Comparison of ENCODE assay signal across 24 mouse cellular contexts in genomic region chr4:108018241-108018923, GRCm38 (mm10). TPM values are rescaled to one million over a fixed set of nuclear protein-coding genes. Genes with fewer than 3 reads are reported as not detected.
A peak's percentile ranks its signal among the peaks of the same experiment; 100 is the strongest.
DNase-seq lines count a peak whose midpoint lies in the region; ATAC-seq and TF ChIP-seq lines count a peak whose summit lies in the region.
"Had no signal": no experiment of that assay in that cellular context is flagged by ENCODE, and none has a peak within 500 bp of the region (broad histone marks: within the 10 kb centered on the region; RNA-seq: fewer than 3 reads in every experiment).

No protein-coding gene starts in this region.

- H3K9ac ChIP-seq in heart, embryonic 11.5 days (ENCODE audit: low read depth, low read length): no peak overlapping the region
- H3K9ac ChIP-seq in midbrain, embryonic 15.5 days: no peak overlapping the region
- H3K9ac ChIP-seq in midbrain, postnatal 0 days (replicated peaks; ENCODE audit: low read length, poor library complexity, severe bottlenecking): no peak overlapping the region
- H3K9ac ChIP-seq in lung, postnatal 0 days (replicated peaks; ENCODE audit: low read depth): no peak overlapping the region
- H3K9ac ChIP-seq: forebrain, embryonic 15.5 days; hindbrain, embryonic 15.5 days; intestine, embryonic 15.5 days; limb, embryonic 15.5 days; liver, embryonic 15.5 days had no signal

- H3K4me2 ChIP-seq in heart, embryonic 11.5 days: no peak overlapping the region
- no peak overlapping the region for H3K4me2 ChIP-seq in midbrain, embryonic 15.5 days
- H3K4me2 ChIP-seq in midbrain, postnatal 0 days (ENCODE audit: low read depth, low read length, poor library complexity, severe bottlenecking): no peak overlapping the region
- H3K4me2 ChIP-seq in lung, postnatal 0 days (replicated peaks; ENCODE audit: low read depth, low read length): no peak overlapping the region
- H3K4me2 ChIP-seq: forebrain, embryonic 15.5 days; hindbrain, embryonic 15.5 days; intestine, embryonic 15.5 days; limb, embryonic 15.5 days; liver, embryonic 15.5 days had no signal

- no peaks in the 10 kb centered on the region for H3K36me3 ChIP-seq in heart, embryonic 10.5 days
- H3K36me3 ChIP-seq in heart, embryonic 11.5 days (ENCODE audit: control insufficient read depth, insufficient read depth, low read length): no peaks in the 10 kb centered on the region
- H3K36me3 ChIP-seq in midbrain, embryonic 15.5 days (replicated peaks): no peaks in the 10 kb centered on the region
- no peaks in the 10 kb centered on the region for H3K36me3 ChIP-seq in midbrain, postnatal 0 days (ENCODE audit: insufficient read depth, low read length)
- no peaks in the 10 kb centered on the region for H3K36me3 ChIP-seq in lung, postnatal 0 days (ENCODE audit: insufficient read depth, low read length)
- H3K36me3 ChIP-seq: forebrain, embryonic 15.5 days; hindbrain, embryonic 15.5 days; intestine, embryonic 15.5 days; limb, embryonic 15.5 days; liver, embryonic 15.5 days had no signal

- 42% methylated on average over 10 of the region's 10 CpGs for WGBS in heart, embryonic 10.5 days
- 34% methylated on average over 10 of the region's 10 CpGs for WGBS in heart, embryonic 11.5 days (ENCODE audit: insufficient replicate concordance)
- 51% methylated on average over 10 of the region's 10 CpGs for WGBS in midbrain, embryonic 15.5 days
- whole genome bisulfite sequencing in midbrain, postnatal 0 days: 58% methylated on average over 10 of the region's 10 CpGs
- WGBS in lung, postnatal 0 days: 42% methylated on average over 10 of the region's 10 CpGs

- no peaks in the 10 kb centered on the region for H3K9me3 ChIP-seq in heart, embryonic 10.5 days
- H3K9me3 ChIP-seq in heart, embryonic 11.5 days (replicated peaks; ENCODE audit: control insufficient read depth, low read length): no peaks in the 10 kb centered on the region
- H3K9me3 ChIP-seq in midbrain, embryonic 15.5 days: no peaks in the 10 kb centered on the region
- H3K9me3 ChIP-seq in midbrain, postnatal 0 days (ENCODE audit: low read length): no peaks in the 10 kb centered on the region
- H3K9me3 ChIP-seq in lung, postnatal 0 days (ENCODE audit: low read length): no peaks in the 10 kb centered on the region
- H3K9me3 ChIP-seq: forebrain, embryonic 15.5 days; hindbrain, embryonic 15.5 days; intestine, embryonic 15.5 days; limb, embryonic 15.5 days; liver, embryonic 15.5 days had no signal

- H3K4me1 ChIP-seq in heart, embryonic 10.5 days: peaks cover 41% of the 10 kb centered on the region
- H3K4me1 ChIP-seq in heart, embryonic 11.5 days (ENCODE audit: control insufficient read depth, insufficient read depth, low read length): 0 out of 2 replicates have a peak, but pooled peaks cover 10% of the 10 kb centered on the region
- peaks cover 12% of the 10 kb centered on the region; the same call in 1 of the 2 replicates for H3K4me1 ChIP-seq in midbrain, embryonic 15.5 days
- no peaks in the 10 kb centered on the region for H3K4me1 ChIP-seq in midbrain, postnatal 0 days (ENCODE audit: insufficient read depth, low read length)
- no peaks in the 10 kb centered on the region for H3K4me1 ChIP-seq in lung, postnatal 0 days (ENCODE audit: insufficient read depth, low read depth, low read length)
- H3K4me1 ChIP-seq: intestine, embryonic 15.5 days had no signal

- no peak for TF ChIP-seq CTCF in midbrain, postnatal 0 days (IDR thresholded peaks at IDR 0.05)
- TF ChIP-seq CTCF in lung, postnatal 0 days (IDR thresholded peaks at IDR 0.05): no peak

- no peak for ATAC-seq in heart, embryonic 11.5 days (replicated peaks; ENCODE audit: insufficient number of reproducible peaks, low FRiP score, low TSS enrichment)
- ATAC-seq in midbrain, embryonic 15.5 days (replicated peaks): 0 out of 2 replicates have a peak, but pooled peaks have one; percentile 33
- no peak for ATAC-seq in midbrain, postnatal 0 days (ENCODE audit: low FRiP score)
- no peak for ATAC-seq in lung, postnatal 0 days
- ATAC-seq: intestine, embryonic 15.5 days had no signal

- TF ChIP-seq EP300 in lung, postnatal 0 days (IDR thresholded peaks at IDR 0.05): no peak

- DNase-seq in heart, embryonic 10.5 days (ENCODE audit: low spot score): peak; percentile 71
- no peak for DNase-seq in midbrain, postnatal 0 days (ENCODE audit: low spot score)
- peak; percentile 86 for DNase-seq in thymus, postnatal 0 days (ENCODE audit: low spot score)
- DNase-seq in lung, postnatal 0 days (ENCODE audit: low spot score): no peak
- DNase-seq in cerebellum, adult 9-11 months: no peak
- DNase-seq: adrenal gland, postnatal 36 days; B cell, adult 2 months; cerebellum, adult 18-20 months; cerebellum, postnatal 36 days; gastrocnemius, postnatal 25 days; heart, postnatal 14 days; kidney, adult 9 months; kidney, postnatal 25 days had no signal

- H3K27ac ChIP-seq in heart, embryonic 10.5 days: no peak overlapping the region; the same call in 1 of the 2 replicates
- no peak overlapping the region for H3K27ac ChIP-seq in heart, embryonic 11.5 days (ENCODE audit: low read depth, low read length)
- no peak overlapping the region for H3K27ac ChIP-seq in midbrain, embryonic 15.5 days
- H3K27ac ChIP-seq in midbrain, postnatal 0 days (ENCODE audit: low read depth, low read length): no peak overlapping the region
- H3K27ac ChIP-seq in lung, postnatal 0 days (ENCODE audit: low read length): no peak overlapping the region
- H3K27ac ChIP-seq: forebrain, embryonic 15.5 days; hindbrain, embryonic 15.5 days; intestine, embryonic 15.5 days; limb, embryonic 15.5 days; liver, embryonic 15.5 days had no signal

- no peak overlapping the region for H3K4me3 ChIP-seq in heart, embryonic 10.5 days
- no peak overlapping the region for H3K4me3 ChIP-seq in heart, embryonic 11.5 days (ENCODE audit: low read depth, low read length)
- no peak overlapping the region for H3K4me3 ChIP-seq in midbrain, embryonic 15.5 days
- H3K4me3 ChIP-seq in midbrain, postnatal 0 days (ENCODE audit: low read depth, low read length): no peak overlapping the region
- no peak overlapping the region for H3K4me3 ChIP-seq in lung, postnatal 0 days (ENCODE audit: low read depth, low read length)
- H3K4me3 ChIP-seq: erythroblast, embryonic 14.5 days; forebrain, embryonic 15.5 days; hindbrain, embryonic 15.5 days; intestine, embryonic 15.5 days; limb, embryonic 15.5 days; liver, embryonic 15.5 days had no signal

- peaks cover 30% of the 10 kb centered on the region for H3K27me3 ChIP-seq in heart, embryonic 10.5 days (ENCODE audit: insufficient read depth, poor library complexity, severe bottlenecking)
- H3K27me3 ChIP-seq in heart, embryonic 11.5 days (ENCODE audit: control insufficient read depth, insufficient read depth, low read length): no peaks in the 10 kb centered on the region
- H3K27me3 ChIP-seq in midbrain, embryonic 15.5 days (replicated peaks): no peaks in the 10 kb centered on the region
- no peaks in the 10 kb centered on the region for H3K27me3 ChIP-seq in midbrain, postnatal 0 days (ENCODE audit: insufficient read depth, low read length)
- H3K27me3 ChIP-seq in lung, postnatal 0 days (replicated peaks; ENCODE audit: insufficient read depth, low read length): no peaks in the 10 kb centered on the region
- H3K27me3 ChIP-seq: forebrain, embryonic 15.5 days; hindbrain, embryonic 15.5 days; intestine, embryonic 15.5 days; limb, embryonic 15.5 days; liver, embryonic 15.5 days had no signal

RNA-seq across cellular contexts. Expression of gene Slc1a7, which starts 50.2 kb away (rescaled TPM):
- not detected in 2 replicates for polyA plus RNA-seq in heart, embryonic 10.5 days (2016; fragmentation: Nextera tagmentation; extraction: Ambion mirVana)
- not detected in 2 replicates for polyA plus RNA-seq in heart, embryonic 11.5 days (2014; fragmentation: Nextera tagmentation; extraction: Ambion mirVana)
- polyA plus RNA-seq in midbrain, embryonic 15.5 days (2015; fragmentation: Nextera tagmentation; extraction: Ambion mirVana): 0.09 TPM in 1 of 2 replicates, not detected in the other
- total RNA-seq in midbrain, postnatal 0 days (2014; rRNA removed): not detected in 2 replicates
- polyA plus RNA-seq in midbrain, postnatal 0 days (2015; fragmentation: Nextera tagmentation; extraction: Ambion mirVana): 0.10 and 0.16 TPM in 2 replicates
- not detected in 2 replicates for polyA plus RNA-seq in thymus, postnatal 0 days (2015; fragmentation: Nextera tagmentation; extraction: Ambion mirVana)
- polyA plus RNA-seq in lung, postnatal 0 days (2015; fragmentation: Nextera tagmentation; extraction: Ambion mirVana): 0.17 and 0.48 TPM in 2 replicates
- total RNA-seq: megakaryocyte, adult 5-6 weeks had no signal
- polyA plus RNA-seq: erythroblast, embryonic 14.5 days; liver, embryonic 15.5 days; neural tube, embryonic 14.5 days; stomach, embryonic 14.5 days had no signal

Comparison
In these comparisons a context has a peak if more than half of its experiments do, and no peak if none do; other contexts are left out.
1. DNase-seq: peak in heart, embryonic 10.5 days (single experiment) and thymus, postnatal 0 days (single experiment); none in midbrain, postnatal 0 days (single experiment), lung, postnatal 0 days (single experiment) and cerebellum, adult 9-11 months (single experiment).